Mouse (Mus musculus) right cerebral cortex, adult 2 months (tissue): Measurements from ENCODE around the gene Dnttip2.
A peak's percentile ranks its signal among the peaks of the same experiment; 100 is the strongest.
"Not testable (repeated sequence)": the region's sequence is repeated elsewhere in the genome, so short reads cannot be mapped to it uniquely, and the experiment has no call there.

Source experiments
- DNase-seq, 2 experiments: peaks; one replicate each; pipeline ENCODE4 v3.0.0; 2021 to 2022; ENCODE audit warnings: low spot score in 2 of 2

Gene Dnttip2

DNA sequence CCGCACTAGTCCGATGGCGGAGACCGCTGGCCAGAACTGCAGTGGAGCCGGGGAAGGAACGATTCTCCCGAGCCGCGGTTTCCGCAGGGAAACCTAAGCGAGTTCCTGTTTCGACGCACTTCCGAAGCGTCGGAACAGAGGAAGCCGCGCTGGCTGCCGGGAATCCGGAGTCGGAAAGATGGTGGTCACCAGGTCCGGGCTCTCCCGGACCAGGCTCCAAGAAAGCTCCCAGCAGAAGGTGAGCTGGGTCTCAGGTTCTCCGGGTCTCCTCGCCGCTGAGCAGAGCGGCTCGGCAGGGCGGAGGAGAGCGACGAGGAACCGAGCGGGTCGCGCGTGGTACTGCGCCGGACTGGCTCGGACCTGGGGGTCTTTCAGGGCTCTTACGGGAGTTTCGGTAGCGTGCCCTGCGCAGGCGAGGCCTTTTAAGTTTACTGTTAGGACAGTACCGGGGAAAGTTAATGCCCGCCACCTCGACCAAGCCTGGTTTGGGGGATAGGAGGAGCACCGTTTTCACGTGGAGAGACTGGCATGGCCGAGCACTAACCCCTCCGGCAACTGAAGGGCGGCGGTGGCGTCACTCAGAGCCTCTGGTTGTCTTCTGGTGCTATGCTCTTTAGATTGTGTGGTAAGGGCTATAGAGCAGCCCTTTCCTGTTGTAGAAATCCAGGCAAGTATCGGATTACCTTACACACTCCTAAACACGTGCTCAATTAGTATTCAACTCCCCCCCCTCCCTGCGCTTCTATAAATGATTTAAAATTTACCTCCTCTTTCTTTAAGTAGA, at the start of gene Dnttip2:
Gene Dnttip2 (plus strand): TSS at position 148 of the 784 bp plus-strand sequence.
- peak; percentile 88 to 93 for DNase-seq

DNA sequence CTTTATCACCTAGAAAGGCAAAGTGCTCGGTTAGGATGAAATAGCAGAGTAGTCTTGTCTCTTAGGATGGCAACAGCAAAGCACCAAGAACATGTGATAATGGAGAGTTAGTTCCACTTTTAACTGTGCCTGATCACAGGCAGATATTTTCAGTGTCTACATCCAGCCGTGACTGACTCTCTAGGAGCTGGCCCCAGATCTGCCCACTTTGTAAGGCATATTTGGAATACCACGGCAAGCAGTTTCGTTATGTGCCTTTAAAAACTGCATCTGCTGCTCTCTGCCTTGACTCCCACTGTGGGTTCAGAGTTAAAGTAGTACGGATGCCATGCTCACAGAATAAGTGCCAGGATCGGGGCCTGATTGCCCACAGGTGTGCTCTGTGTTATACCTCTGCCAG, 47.2 kb upstream of the Dnttip2 start:
- not testable (repeated sequence) for DNase-seq

DNA sequence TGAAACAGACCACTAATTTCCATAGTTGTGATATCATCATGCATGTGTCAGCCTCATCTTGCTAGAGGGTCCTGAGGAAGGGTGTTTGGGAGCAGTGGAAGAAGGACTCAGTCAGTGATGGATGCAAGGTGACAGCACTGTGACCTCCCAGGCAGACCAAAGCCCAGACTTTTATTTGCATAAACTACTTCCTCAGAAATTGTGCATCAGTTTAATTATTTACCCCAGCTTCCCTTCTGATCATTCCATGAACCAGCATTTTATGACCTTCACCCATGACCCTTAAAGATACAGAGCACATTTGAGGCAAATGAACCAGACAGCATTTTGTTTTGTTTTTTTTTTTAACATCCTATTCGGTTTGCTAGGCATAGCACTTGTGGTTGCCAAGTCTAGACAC, 38.4 kb upstream of the Dnttip2 start:
- no peak for DNase-seq

DNA sequence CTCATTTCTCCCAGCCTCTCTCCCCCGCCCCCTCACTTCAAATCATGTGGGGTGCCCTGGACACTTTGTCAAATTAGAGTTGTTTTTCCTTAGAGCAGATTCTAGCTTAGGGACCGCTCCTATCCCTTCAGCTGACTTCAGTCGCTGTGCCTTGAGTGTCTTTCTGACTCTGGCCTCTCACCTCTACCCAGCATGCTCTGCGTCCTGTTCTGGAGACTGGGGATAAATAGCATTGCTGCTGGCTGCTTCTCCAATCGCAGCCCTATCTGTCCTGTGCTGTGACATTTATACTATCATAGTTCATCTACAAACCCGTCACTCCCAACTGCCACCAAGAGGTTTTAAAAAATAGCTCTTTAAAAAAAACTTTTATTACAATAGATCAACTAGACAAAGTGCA, 31.3 kb upstream of the Dnttip2 start:
- no peak for DNase-seq

DNA sequence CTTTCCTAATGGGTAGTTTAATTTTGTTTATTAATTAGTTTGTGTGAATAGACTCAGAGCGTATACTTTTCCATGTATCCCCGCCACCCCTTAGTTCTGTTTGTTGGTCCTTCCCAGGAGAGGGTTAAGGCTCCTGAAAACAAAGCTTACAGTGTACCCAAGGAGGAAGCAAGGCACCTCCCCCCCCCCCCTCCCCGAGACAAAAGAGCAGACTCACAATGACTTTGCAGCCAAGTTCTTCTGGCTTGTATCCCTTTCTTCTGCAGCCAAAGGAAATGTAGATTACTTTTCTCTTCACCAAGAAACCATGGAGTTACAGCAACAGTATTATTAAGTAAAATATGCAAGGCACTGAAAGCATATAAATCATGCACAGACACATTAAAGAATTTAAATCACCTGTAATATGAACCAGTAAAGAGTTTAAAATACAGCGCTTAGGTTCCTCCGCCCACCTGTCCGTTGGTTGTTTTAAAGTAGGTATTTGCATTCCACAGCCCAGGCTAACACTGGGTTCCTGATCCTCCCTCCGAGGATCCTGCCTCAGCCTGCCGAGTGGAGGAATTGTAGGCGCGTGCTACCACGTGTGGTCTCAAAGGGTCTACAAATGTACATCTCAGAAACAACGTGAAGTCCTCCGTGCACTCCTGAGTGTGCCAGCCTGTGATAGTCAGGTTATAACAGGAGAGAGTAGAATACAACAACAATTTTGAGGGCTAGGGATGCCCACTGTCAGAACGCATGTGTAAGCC, 30.6 kb upstream of the Dnttip2 start:
- DNase-seq: no peak

DNA sequence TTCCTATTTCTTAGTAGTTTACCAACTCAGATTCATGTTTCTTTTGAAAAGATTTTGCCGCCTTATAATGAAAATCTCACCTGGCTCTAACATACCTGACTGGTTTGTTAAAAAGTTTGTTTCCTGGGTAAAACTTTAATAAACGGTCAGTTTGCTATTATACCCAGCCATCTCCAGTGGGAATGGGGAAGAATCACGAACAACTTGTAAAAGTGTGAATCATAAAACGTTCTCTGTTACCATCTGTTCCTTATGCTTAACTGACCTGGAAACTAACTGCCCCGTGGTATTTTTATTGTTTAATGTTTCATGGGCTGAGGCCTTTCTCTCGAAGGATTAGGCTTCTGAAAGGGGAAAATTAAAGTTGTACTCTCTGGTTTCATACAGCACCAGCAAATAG, 29.4 kb upstream of the Dnttip2 start:
- no peak for DNase-seq

DNA sequence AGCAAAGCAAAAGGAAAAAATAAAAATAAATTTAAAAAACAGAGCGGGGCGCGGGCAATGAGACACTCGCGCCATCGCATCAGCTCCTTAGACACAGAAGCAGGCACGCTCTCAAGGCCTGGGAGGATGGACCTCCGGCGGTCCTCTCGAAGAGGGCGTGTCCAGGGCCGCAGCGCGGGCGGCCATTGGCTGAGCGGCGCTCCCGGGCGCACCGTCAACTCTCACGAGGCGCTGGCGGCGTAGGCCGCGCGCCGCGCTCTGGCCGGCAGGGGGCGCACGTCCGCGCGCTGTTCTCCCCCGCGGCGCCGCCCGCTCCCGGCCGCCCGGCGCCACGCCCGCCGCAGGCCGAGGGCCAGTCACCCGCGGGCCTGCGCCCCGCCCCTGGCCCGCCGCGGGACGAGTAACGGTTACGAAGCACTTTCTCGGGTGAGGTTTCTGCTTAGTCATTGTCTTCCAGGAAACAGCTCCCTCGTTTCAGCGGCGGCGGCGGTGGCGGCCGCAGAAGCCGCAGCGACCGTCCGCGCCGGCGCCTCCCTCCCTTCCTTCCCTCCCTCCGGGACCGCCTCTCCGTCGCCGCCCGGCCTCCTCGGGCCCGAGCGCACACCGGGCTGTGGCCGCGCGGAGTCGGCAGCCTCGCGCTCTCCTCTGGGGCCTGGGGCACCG, 28.8 kb upstream of the Dnttip2 start, which contains the start of gene Gclm:
Gene Gclm (plus strand): TSS at position 343 of the 663 bp plus-strand sequence.
- DNase-seq: peak; percentile 84 to 91

DNA sequence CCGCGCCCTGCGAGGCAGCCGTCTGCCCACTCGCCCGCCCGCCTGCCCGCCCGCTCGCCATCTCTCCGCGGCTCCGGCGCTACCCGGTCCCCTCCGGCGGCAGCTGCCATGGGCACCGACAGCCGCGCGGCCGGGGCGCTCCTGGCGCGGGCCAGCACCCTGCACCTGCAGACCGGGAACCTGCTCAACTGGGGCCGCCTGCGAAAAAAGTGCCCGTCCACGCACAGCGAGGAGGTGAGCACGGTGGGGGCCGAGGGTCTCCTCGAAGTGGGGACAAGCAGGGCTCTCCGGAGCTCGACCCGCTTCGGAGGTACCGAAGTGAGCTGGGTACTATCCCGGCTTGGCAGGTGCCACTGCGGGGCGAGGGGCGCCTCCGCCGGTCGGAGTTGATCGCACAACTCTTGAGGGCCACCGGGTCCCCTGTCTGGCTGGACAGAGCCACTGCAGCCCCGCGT, 28.3 kb upstream of the Dnttip2 start:
- peak; percentile 41 to 49 for DNase-seq

DNA sequence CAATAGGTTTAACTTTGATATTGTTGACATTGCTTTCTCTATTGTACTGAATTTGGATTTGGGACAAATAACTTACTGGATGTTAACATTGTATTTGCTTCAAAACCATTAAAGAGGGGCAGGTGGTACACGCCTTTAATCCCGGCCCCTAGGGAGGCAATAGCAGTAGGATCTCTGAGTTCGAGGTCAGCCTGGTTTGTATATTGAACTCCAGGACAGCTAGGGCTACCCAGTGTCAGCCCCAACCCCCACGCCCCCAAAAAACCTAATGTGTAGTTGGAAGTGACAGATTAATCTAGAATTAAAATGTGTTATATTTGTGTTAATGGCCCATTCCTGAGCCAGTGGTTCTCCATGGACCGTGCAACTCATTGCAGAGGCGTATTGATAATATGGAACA, 27.8 kb upstream of the Dnttip2 start:
- DNase-seq: no peak

DNA sequence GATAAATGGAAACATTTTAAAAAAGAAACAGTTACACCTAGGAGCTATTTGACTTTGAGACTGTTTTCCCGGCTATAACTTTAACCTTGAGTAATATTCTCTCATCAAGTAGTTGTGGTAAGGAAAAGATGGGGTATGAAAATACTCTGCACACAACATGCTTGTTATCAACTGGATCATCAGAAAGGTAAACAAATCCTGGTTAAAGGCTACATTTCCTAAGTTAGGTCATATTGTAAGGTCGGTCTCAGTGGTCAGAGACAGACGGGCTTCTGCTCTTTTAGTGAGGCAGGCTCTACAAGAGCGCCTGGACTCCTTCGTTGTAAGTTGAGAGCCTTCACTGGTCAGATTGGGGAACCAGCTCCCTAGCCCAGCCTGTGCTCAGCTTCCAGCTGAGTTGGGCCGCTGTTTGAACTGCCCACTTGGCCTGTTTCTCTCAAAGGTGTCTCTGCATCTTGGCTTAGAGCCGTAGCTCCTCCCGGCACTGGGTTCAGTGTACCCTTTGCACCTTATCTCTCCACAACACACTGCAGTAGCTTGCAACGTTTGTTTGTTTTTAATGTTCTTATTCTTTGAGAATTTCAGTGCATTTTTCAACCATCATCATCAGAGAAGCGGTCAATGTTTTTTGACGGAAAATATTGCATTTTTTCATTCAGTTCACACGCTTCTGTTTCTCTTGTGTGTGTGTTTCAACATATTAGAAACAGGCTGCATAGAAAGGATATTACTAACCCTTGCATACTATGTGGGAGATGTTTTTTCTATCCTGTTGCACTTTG, 27.0 kb upstream of the Dnttip2 start:
- DNase-seq: no peak

DNA sequence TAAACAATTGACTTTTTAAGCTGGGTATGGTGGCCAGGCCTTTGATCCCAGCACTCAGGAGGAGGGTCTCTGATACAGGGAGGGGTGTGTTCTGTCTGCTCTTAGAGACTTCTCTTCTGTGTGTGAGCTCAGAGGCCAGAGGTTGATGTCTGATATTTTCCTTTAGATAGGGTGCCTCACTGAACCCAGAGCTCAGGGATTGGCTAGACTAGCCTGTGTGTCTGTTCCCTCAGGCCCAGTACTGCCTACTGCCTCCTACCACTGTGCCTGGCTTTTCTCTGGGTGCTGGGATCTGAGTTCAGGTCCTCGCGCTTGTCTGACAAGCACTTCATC, 26.5 kb upstream of the Dnttip2 start:
- no peak for DNase-seq

DNA sequence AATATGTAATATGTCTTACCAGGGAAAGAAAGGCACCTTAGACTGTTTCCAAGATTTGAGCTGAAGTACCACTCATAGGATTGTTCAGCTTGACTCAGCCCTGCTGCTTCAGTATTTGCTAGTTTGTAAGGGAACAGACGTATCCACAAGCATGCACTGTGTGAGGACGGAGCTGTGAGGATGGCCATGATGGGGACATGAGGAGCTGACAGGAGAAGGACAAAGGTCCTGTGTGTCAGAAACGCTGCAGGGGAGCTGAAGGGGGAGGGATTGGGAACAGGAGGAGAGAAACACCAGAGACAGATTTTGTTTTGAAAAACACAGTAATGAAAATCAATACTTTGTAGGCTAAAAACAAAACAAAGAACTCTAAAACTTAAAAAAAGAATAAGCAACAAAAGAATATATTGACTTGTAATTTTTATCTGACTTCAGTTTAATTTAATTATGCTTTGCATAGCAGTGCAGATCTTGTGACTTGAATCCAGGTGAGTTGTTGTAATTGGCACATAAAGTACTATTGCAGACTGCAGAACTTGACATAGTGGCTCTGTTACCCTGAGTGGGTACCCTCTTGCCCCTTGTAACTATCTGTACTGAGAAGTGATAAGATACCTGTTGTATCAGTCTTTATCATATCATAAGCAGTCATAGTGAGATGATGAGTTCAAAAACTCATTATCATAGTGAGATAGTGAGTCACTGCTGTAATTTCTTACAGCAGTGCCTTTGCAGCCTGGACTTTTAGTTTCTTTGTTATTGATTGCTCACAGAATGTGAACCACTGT, 21.5 kb upstream of the Dnttip2 start:
- no peak for DNase-seq

DNA sequence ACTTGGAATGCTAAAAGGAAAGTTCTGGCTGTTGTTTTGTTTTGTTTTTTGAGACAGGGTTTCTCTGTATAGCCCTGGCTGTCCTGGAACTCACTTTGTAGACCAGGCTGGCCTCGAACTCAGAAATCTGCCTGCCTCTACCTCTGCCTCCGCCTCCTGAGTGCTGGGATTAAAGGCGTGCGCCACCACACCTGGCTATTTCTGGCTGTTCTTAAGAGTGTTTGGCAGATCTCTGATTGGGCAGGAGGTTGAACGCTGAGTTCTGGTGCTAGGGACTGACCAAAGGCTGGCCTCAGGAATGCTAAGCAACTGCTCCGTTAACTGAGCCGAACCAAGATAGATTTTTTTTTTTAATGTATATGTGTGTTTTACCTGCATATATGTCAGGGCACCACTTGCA, 20.1 kb upstream of the Dnttip2 start:
- not testable (repeated sequence) for DNase-seq

DNA sequence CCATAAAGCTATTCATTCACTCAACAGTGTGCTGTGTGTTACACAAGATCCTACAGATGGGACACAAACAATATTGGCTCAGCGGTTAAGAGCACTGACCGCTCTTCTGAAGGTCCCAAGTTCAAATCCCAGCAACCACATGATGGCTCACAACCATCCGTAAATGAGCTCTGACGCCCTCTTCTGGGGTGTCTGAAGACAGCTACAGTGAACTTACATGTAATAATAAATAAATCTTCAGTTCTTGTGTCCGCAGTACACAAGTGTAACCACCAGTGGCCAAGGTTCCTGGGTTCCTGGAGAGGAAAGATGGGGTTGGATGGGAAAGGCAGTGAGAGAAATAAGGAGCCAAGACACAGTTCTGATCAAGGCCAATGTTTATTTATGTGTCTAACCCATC, 4.2 kb upstream of the Dnttip2 start:
- no peak for DNase-seq

DNA sequence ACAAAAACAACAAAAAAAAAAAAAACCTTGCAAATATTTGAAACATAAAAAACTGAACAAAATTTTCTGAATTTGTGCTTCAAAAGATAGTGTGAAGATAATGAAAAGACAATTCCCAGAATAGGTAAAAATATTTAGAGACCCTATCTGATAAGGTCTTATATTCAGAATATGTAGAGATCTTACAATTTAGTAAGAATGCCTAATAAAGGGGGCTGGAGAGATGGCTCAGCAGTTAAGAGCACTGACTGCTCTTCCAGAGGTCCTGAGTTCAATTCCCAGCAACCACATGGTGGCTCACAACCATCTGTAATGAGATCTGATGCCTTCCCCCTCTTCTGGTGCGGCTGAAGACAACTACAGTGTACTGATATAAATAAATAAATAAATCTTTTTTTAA, 1.6 kb upstream of the Dnttip2 start:
- DNase-seq: not testable (repeated sequence)

DNA sequence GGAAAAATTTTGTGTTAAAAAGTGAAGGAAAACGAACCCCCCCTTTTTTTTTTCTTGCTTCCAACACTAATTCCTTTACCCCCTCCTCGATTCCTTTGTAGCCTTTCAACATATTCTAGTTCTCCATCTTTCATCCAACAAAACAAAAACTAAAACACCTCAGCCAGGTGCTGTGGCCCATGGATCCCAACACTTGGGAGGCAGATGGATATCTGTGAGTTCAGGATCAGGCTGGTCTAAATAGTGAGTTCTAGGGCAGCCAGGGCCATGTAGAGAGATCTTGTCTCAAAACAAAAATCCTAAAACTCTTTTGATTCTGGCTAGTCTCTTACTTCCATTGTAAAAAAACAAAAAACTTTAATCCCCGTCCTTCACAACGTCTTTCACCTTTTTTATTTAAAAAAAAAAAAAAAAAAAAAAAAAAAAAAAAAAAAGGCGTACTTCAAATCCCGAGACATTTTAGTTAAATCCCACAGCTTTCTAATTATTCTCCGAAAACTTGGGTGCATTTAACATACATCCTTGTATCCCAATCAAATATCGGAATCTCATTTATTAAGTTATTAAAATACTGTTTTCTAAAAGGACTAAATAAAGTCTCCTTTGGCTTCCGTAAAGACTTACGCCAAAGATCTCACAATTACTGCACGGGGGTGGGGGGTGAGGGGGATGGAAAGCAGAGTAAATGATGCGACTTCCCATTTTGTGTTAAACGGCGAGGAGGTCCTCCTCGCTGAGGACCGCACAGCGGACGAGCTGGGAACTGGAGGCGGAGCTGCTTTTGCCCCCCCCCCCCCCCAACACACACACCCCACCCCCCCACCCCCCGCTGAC, 564 bp upstream of the Dnttip2 start:
- DNase-seq: no peak

DNA sequence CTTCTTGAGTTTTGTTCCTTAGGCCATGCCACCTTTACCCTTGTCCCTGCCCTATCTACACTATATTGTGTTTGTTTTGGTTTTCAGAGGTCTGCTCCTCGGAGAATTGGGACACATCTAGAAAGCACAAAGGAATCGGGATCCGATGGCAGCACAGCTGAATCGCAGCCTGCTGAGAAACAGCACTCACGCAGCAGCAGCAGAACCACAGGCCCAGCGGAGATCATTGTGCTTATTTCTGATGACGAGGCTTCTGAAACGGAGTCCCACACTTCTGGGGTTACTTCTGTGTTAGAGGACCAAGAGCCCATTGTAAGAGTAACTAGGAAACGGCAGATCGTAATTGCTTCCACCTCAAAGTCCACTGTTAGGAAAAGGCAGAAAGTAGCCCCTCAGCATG, 923 bp downstream of the Dnttip2 start:
- DNase-seq: no peak

DNA sequence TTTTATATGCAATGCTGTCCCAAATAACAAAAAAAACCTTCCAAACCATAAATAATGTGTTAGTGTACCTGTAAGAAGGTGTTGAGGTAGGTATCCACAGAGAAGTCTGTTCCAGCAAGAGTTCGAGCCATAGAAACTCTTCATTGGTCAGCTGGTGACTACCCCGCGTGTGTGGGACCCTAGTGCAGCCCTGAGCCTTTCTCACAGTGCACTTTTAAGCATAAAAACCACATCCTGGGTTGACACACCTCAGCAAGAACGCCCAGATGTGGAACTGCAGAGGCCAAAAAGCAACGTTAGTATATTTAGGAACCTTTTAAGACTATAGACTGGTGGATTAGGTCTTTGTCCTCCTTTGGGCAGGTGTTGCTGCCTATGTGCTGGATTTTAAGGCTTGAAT, 13.0 kb downstream of the Dnttip2 start:
- no peak for DNase-seq

DNA sequence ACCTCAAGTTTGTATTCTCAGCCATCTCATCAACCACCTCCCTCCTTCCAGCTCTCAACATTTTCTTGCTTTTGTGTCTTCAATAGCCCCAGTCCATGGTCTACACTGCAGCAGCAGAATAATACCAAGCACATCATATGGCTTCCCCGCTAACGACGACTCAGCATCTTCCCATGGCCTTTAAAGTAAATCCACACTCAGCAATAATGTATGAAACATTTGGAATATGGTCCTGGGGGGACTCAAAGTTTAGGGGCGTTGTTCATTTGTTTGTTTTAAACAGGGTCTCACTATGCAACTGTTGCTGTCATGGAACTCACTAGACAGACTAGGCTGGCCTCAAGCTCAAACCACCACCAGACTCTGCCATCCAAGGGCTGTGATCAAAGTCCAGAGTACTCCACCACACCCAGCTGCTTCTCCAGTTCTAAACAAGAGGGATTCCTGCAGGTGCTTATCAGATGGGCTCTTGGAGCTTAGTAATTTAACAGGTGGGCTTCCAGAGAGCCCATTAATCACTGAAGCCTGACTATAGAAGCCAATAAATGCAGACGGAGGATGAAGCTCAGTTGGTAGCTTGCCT, 14.5 kb downstream of the Dnttip2 start:
- DNase-seq: no peak

DNA sequence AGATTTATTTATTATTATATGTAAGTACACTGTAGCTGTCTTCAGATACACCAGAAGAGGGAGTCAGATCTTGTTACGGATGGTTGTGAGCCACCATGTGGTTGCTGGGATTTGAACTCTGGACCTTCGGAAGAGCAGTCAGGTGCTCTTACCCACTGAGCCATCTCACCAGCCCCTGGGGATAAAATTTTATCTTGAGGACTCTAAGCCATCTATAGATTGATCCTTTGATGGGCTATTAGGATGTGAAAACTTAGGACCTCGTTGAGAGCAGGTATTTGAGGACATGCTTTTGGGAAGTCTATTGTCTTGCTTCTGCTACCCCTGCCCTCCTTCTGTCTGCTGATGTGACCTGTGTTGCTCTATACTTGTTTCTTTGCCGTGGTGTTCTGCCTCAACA, 15.2 kb downstream of the Dnttip2 start:
- not testable (repeated sequence) for DNase-seq
